Mouse (Mus musculus) CD8-positive naive resting alpha-beta T cell, adult 2 months (primary cell): Measurements from ENCODE around the gene Simc1.

Experiments
- DNase-seq, 2 experiments: peaks; one replicate each; pipeline ENCODE4 v3.0.0; 2022; ENCODE audit warnings: low read depth in 2 of 2, low spot score in 2 of 2

Gene Simc1

GRCm38 (mm10) chr13:54532134-54532533 lies 28.6 kb downstream of the Simc1 start:
- no peak for DNase-seq

- no peak for DNase-seq
Observed at GRCm38 (mm10) chr13:54548036-54548435, 44.5 kb downstream of the Simc1 start.

GRCm38 (mm10) chr13:54556176-54556575 lies 52.6 kb downstream of the Simc1 start:
- DNase-seq: no peak

GRCm38 (mm10) chr13:54556796-54557195 lies 53.2 kb downstream of the Simc1 start:
- DNase-seq: no peak

GRCm38 (mm10) chr13:54557652-54558051 lies 54.1 kb downstream of the Simc1 start:
- no peak for DNase-seq

GRCm38 (mm10) chr13:54559656-54560055 lies 56.1 kb downstream of the Simc1 start:
- DNase-seq: no peak

- DNase-seq: no peak
Observed at GRCm38 (mm10) chr13:54560608-54561007, 57.0 kb downstream of the Simc1 start.

- DNase-seq: no peak
Observed at GRCm38 (mm10) chr13:54562562-54562961, 59.0 kb downstream of the Simc1 start.

- peak in 1 of 2 experiments; percentile 6 for DNase-seq
Observed at GRCm38 (mm10) chr13:54564232-54565200, 60.9 kb downstream of the Simc1 start.

- DNase-seq: peak; percentile 88 to 94
Observed at GRCm38 (mm10) chr13:54565201-54565581, 61.6 kb downstream of the Simc1 start, which contains the start of gene 4833439L19Rik. 4833439L19Rik (minus strand) TSS chr13:54565435.

- peak in 1 of 2 experiments; percentile 16 for DNase-seq
Observed at GRCm38 (mm10) chr13:54565594-54566345, 62.2 kb downstream of the Simc1 start.

GRCm38 (mm10) chr13:54568380-54568779 lies 64.8 kb downstream of the Simc1 start:
- DNase-seq: no peak

GRCm38 (mm10) chr13:54569282-54569681 lies 65.7 kb downstream of the Simc1 start:
- no peak for DNase-seq

GRCm38 (mm10) chr13:54570736-54571135 lies 67.2 kb downstream of the Simc1 start:
- DNase-seq: no peak

- no peak for DNase-seq
Observed at GRCm38 (mm10) chr13:54571637-54572036, 68.1 kb downstream of the Simc1 start.

GRCm38 (mm10) chr13:54572621-54573020 lies 69.0 kb downstream of the Simc1 start:
- DNase-seq: no peak

GRCm38 (mm10) chr13:54574854-54575481 lies 71.4 kb downstream of the Simc1 start, which contains the start of gene Arl10:
Arl10 (plus strand) TSS chr13:54575015.
- DNase-seq: peak; percentile 5 to 15

GRCm38 (mm10) chr13:54575489-54575888 lies 71.9 kb downstream of the Simc1 start:
- DNase-seq: no peak

- DNase-seq: no peak
Observed at GRCm38 (mm10) chr13:54577652-54578507, 74.3 kb downstream of the Simc1 start.

GRCm38 (mm10) chr13:54581385-54581784 lies 77.8 kb downstream of the Simc1 start:
- no peak for DNase-seq
